Mouse (Mus musculus) WW6 (cell line): ENCODE measurements around the gene Ppfia3.
"Not testable (repeated sequence)": the region's sequence is repeated elsewhere in the genome, so short reads cannot be mapped to it uniquely, and the experiment has no call there.

Experiments
- DNase-seq: peaks from one replicate; pipeline ENCODE4 v3.0.0-alpha.2; 2013; ENCODE audit warnings: low read depth, low spot score

Gene Ppfia3

DNA sequence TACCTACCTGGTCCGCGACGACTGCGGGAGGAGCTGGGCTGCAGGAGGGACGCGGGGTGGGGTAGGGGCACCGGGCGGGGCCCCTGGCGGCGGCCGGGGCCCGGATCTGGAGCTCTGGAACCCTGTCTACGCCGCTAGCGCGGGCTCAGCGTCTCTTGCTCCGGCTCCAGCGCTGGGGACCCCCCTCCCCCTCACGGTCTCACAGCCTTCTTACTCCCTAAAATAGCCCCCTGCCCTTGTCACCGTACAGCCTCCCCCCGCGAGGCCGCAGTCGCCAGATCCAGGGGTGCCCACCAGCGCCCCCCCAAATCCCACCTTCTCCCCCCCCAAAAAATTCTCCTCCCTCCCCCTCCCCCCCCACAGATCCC is at the start of gene Ppfia3:
Gene Ppfia3 (minus strand): TSS at position 368 of the 368 bp plus-strand sequence.
- DNase-seq, result no peak

DNA sequence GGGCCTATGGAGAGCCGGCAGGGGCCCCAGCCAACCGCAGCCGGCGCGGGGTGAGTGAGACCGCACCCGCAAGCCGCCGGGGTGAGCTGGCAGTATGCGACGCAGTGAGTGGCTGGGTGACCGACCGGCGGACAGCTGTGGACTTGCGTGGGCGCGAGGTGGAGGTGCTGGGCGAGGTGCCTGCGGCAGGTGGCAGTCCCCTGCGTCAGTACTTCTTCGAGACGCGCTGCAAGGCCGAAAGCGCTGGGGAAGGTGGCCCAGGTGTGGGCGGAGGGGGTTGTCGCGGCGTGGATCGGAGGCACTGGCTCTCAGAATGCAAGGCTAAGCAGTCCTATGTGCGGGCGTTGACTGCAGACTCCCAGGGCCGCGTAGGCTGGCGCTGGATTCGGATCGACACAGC is 48.8 kb upstream of the Ppfia3 start:
- DNase-seq, result no peak

GRCm38 (mm10) chr7:45414740-45415224 is 48.0 kb upstream of the Ppfia3 start:
- no peak for DNase-seq

GRCm38 (mm10) chr7:45413864-45414739 is 47.3 kb upstream of the Ppfia3 start:
- no peak for DNase-seq

GRCm38 (mm10) chr7:45413113-45413863 is 46.5 kb upstream of the Ppfia3 start, which contains the start of gene Ntf5:
Gene Ntf5, plus strand, starts transcription at chr7:45413695.
- no peak for DNase-seq

- DNase-seq, result no peak
Observed at GRCm38 (mm10) chr7:45412421-45412820, 45.6 kb upstream of the Ppfia3 start.

GRCm38 (mm10) chr7:45409497-45410163 is 42.8 kb upstream of the Ppfia3 start:
- DNase-seq, result no peak

DNA sequence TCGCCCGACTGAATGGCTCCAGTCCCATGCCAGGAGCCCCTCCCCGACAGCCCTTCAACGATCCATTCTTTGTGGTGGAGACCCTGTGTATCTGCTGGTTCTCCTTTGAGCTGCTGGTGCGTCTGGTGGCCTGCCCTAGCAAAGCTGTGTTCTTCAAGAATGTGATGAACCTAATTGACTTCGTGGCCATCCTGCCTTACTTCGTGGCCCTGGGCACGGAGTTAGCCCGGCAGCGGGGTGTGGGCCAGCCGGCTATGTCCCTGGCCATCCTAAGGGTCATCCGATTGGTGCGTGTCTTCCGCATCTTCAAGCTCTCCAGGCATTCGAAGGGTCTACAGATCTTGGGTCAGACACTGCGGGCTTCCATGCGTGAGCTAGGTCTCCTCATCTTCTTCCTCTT is 42.1 kb upstream of the Ppfia3 start:
- DNase-seq, result no peak

GRCm38 (mm10) chr7:45408351-45408750 is 41.5 kb upstream of the Ppfia3 start:
- no peak for DNase-seq

- DNase-seq, result no peak
Observed at GRCm38 (mm10) chr7:45407836-45408235, 41.0 kb upstream of the Ppfia3 start.

GRCm38 (mm10) chr7:45406157-45407156 is 39.6 kb upstream of the Ppfia3 start:
- no peak for DNase-seq

DNA sequence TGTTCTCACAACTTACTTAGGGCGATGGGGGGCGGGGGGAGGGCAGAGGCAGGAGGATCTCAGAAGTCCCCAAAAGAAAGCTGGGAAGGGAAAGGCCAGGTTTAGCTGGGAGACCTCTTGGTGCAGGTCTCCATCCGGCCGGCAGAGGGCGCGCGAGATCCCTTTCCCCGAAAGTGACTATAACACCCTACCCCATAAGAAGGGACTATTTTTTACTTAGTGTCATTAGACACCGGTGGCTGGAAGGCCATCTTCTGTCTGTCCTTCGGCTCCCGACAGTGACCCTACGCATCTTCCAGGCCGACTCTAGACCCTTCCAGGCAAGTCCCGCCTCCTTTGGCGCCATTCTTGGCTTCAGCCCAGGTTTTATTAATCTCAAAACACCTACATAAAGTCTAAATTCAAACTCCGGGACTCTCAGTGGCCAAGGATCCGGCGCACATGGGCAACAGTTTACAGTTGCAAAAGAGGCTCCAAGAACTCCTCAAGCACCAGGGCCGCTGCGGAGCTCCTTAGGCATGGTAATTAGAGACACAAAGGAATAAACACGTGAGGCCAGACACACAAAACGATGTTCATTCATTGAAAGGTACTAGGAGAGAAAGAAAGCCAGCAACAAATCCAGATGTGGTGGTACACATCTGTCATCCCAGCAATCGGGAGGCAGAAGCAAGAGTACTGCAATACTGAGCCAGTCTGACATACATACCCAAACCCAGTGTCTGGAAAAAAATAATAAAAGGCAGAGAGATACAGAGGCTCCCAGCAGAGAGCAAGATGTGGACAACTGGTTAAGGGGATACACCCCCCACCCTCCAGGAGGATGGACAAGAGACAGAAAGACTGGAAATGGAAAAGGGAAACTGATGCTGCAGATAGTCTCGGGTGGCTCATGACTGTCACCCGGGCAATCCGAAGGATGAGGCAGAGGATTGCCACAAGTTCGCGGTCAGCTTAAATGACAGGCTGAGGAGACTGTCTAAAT is 38.6 kb upstream of the Ppfia3 start, which contains the start of gene Kcna7:
Gene Kcna7 (plus strand): TSS at position 563 of the 985 bp plus-strand sequence.
- no peak for DNase-seq

DNA sequence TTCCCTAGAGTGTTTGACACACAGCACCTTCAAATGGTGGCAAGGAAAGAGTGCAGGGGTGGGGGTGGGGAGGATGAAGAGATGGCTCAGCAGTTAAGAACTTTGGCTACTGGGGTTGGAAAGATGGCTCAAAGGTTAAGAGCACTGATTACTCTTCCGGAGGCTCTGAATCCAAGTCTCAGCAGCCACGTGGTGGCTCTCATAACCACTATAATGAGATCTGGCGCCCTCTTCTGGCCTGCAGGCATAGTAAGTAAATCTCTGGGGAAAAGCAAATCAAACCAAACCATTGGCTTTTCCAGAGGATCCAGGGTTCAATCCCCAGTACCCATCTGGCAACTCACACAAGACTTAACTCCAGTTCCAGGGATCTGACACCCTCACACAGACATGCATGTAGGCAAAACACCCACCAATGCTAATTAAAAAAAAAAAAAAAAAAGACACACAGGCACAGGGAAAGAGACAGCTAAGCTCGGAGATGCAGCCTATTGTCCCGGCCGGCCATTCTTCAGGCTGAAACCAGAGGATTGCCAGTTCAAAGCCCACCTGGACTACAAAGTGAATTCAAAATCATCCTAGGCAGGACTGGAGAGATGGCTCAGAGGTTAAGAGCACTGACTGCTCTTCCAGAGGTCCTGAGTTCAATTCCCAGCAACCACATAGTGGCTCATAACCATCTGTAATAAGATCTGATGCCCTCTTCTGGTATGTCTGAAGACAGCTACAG is 36.9 kb upstream of the Ppfia3 start:
- peak; percentile 71 for DNase-seq

- no peak for DNase-seq
Observed at GRCm38 (mm10) chr7:45401521-45402085, 34.8 kb upstream of the Ppfia3 start.

DNA sequence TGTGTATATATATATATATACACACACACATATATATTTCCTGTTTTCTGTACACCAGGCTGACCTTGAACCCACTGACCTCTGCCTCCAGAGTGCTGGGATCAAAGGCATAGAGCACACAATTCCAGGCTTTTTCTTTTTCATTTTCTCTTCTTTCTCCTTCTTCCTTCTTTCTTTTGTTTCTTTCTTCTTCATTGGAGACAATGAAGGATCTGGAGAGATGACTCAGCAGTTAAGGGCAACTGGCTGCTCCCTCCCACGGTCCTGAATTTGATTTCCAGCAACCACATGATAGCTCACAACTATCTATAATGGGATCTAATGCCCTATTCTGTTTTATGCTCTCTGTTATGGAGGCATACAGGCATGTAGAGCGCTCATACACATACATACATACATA is 30.0 kb upstream of the Ppfia3 start:
- no peak for DNase-seq

- not testable (repeated sequence) for DNase-seq
Observed at GRCm38 (mm10) chr7:45396337-45396775, 29.5 kb upstream of the Ppfia3 start.

GRCm38 (mm10) chr7:45395578-45396336 is 28.9 kb upstream of the Ppfia3 start, which contains the start of gene Snrnp70:
Gene Snrnp70, minus strand, starts transcription at chr7:45395742.
- DNase-seq, result peak; percentile 100
